Mouse (Mus musculus) stomach, postnatal 0 days (tissue): ENCODE measurements around the gene Radil.

ENCODE experiments used
- CTCF ChIP-seq: IDR thresholded peaks from 2 replicates; pipeline ENCODE4 v1.5.1; 2016; ENCODE audit warnings: antibody characterized with exemption, low read depth, mild to moderate bottlenecking, moderate library complexity
- EP300 ChIP-seq: optimal IDR thresholded peaks from 2 replicates; pipeline ENCODE3; 2016; ENCODE audit warnings: antibody characterized with exemption

- TF ChIP-seq CTCF, result no peak
- TF ChIP-seq EP300, result no peak
Observed at GRCm38 (mm10) chr5:142456318-142456717, 94.6 kb downstream of the Radil start.
